Mouse (Mus musculus) cerebellum, adult 2 months (tissue): ENCODE data around the gene Tmod1. TPM values are rescaled to one million over a fixed set of nuclear protein-coding genes. Genes with fewer than 3 reads are reported as not detected.

Source experiments
- DNase-seq, 2 experiments: peaks; one replicate each; pipeline ENCODE4 v3.0.0; 2021
- H3K27ac ChIP-seq: fragments of 200-500 bp; 2 replicates; pipeline ENCODE4 v1.5.1; 2012; ENCODE audit warnings: low read length, control low read depth, inconsistent platforms; ENCODE audit not compliant: insufficient read depth
- H3K27me3 ChIP-seq: fragments of 200-500 bp; 2 replicates; pipeline ENCODE4 v1.6.1; 2012; ENCODE audit warnings: inconsistent platforms, mild to moderate bottlenecking, low read length, moderate library complexity; ENCODE audit not compliant: control insufficient read depth, insufficient read depth
- H3K4me1 ChIP-seq: fragments of 200-500 bp; 2 replicates; pipeline ENCODE4 v1.6.1; 2011; ENCODE audit warnings: low read length; ENCODE audit not compliant: control insufficient read depth, insufficient read depth
- H3K4me3 ChIP-seq: fragments of 200-500 bp; replicated peaks from 2 replicates; pipeline ENCODE3; 2011; ENCODE audit warnings: mild to moderate bottlenecking, low read depth, low read length, control low read depth; ENCODE audit not compliant: insufficient read depth
- CTCF ChIP-seq: fragments of 200-500 bp; IDR thresholded peaks from 2 replicates; pipeline ENCODE4 v1.5.1; 2011; ENCODE audit warnings: low read depth, mild to moderate bottlenecking, control low read depth, low read length, moderate library complexity, borderline replicate concordance; ENCODE audit not compliant: insufficient read depth
- POLR2A ChIP-seq: fragments of 200-500 bp; IDR thresholded peaks from 2 replicates; pipeline ENCODE4 v1.6.1; 2011; ENCODE audit warnings: low read length, control low read depth, borderline replicate concordance; ENCODE audit not compliant: insufficient read depth
- WGBS: fragments of 180-500 bp; shearing (Covaris S2); methylation state at CpG from one replicate; pipeline ENCODE4 v1.1.7; 2018; 5-methylcytosine and 5-hydroxymethylcytosine counted together
- polyA plus RNA-seq: library from polyadenylated mRNA; depleted of rRNA; stranded (reverse); fragments of >200 nt; gene quantifications from 2 replicates; pipeline ENCODE4 v1.2.3, GENCODE M21; 2012

Tmod1 gene
- polyA plus RNA-seq, 1 experiment: 55.7 TPM

- H3K4me3 ChIP-seq: peak overlapping the region; percentile 57
- 0 out of 2 replicates have a peak overlapping the region, but pooled peaks have one; percentile 0 for H3K27ac ChIP-seq
- WGBS: 36% methylated on average over 7 of the region's 7 CpGs
- H3K27me3 ChIP-seq: no peaks in the 10 kb centered on the region
- peaks cover 27% of the 10 kb centered on the region for H3K4me1 ChIP-seq
- no peak for DNase-seq
- TF ChIP-seq POLR2A (no peak), CTCF (no peak)
These were observed 3.2 kb downstream of the Tmod1 start for GRCm38 (mm10) chr4:46041761-46042504.

- no peaks in the 10 kb centered on the region for H3K27me3 ChIP-seq
- TF ChIP-seq POLR2A: no peak
- no peak overlapping the region for H3K4me3 ChIP-seq
- peaks cover 33% of the 10 kb centered on the region for H3K4me1 ChIP-seq
- WGBS: 53% methylated on average over 5 of the region's 5 CpGs
- DNase-seq: no peak
- H3K27ac ChIP-seq: 0 out of 2 replicates have a peak overlapping the region, but pooled peaks have one; percentile 0
These were observed 3.7 kb downstream of the Tmod1 start for GRCm38 (mm10) chr4:46042505-46042850.

- WGBS: 34% methylated on average over 8 of the region's 8 CpGs
- no peak for DNase-seq
- Histone ChIP-seq H3K27me3 (no peaks in the 10 kb centered on the region), H3K27ac (no peak overlapping the region), H3K4me1 (peaks cover 39% of the 10 kb centered on the region), H3K4me3 (no peak overlapping the region)
- no peak for TF ChIP-seq POLR2A
- TF ChIP-seq CTCF: no peak
These were observed 4.6 kb downstream of the Tmod1 start for GRCm38 (mm10) chr4:46043361-46043760.

GRCm38 (mm10) chr4:46047971-46048370 lies 9.2 kb downstream of the Tmod1 start:
- H3K4me1 ChIP-seq: peaks cover 35% of the 10 kb centered on the region
- H3K27me3 ChIP-seq: no peaks in the 10 kb centered on the region
- no peak for TF ChIP-seq POLR2A
- TF ChIP-seq CTCF: no peak
- DNase-seq: no peak
- no peak overlapping the region for H3K4me3 ChIP-seq
- no peak overlapping the region for H3K27ac ChIP-seq
- WGBS: 26% methylated on average over 4 of the region's 4 CpGs

GRCm38 (mm10) chr4:46048418-46048817 lies 9.7 kb downstream of the Tmod1 start:
- peaks cover 35% of the 10 kb centered on the region for H3K4me1 ChIP-seq
- no peak overlapping the region for H3K4me3 ChIP-seq
- no peak for TF ChIP-seq POLR2A
- TF ChIP-seq CTCF: no peak
- no peaks in the 10 kb centered on the region for H3K27me3 ChIP-seq
- 52% methylated on average over 7 of the region's 7 CpGs for WGBS
- no peak overlapping the region for H3K27ac ChIP-seq
- DNase-seq: no peak

- H3K4me1 ChIP-seq: peaks cover 35% of the 10 kb centered on the region
- H3K27ac ChIP-seq: peak overlapping the region; percentile 16; the same call in 1 of the 2 replicates
- no peak for DNase-seq
- TF ChIP-seq CTCF (no peak), POLR2A (no peak)
- WGBS: 77% methylated on average over 9 of the region's 9 CpGs
- H3K27me3 ChIP-seq: no peaks in the 10 kb centered on the region
- no peak overlapping the region for H3K4me3 ChIP-seq
These were observed 14.8 kb downstream of the Tmod1 start for GRCm38 (mm10) chr4:46053323-46054107.

- peak; percentile 62 to 70 for DNase-seq
- Histone ChIP-seq H3K27ac (no peak overlapping the region), H3K27me3 (no peaks in the 10 kb centered on the region), H3K4me3 (no peak overlapping the region), H3K4me1 (peaks cover 51% of the 10 kb centered on the region)
- TF ChIP-seq CTCF: no peak
- TF ChIP-seq POLR2A: no peak
- 31% methylated on average over 5 of the region's 5 CpGs for WGBS
These were observed 17.4 kb downstream of the Tmod1 start for GRCm38 (mm10) chr4:46056163-46056562.

GRCm38 (mm10) chr4:46061259-46061962 lies 22.7 kb downstream of the Tmod1 start:
- Histone ChIP-seq H3K4me3 (no peak overlapping the region), H3K27ac (peak overlapping the region; percentile 72), H3K27me3 (no peaks in the 10 kb centered on the region), H3K4me1 (peaks cover 66% of the 10 kb centered on the region)
- WGBS: 19% methylated on average over 12 of the region's 12 CpGs
- TF ChIP-seq CTCF (no peak), POLR2A (no peak)
- DNase-seq: peak; percentile 60 to 75
